Mouse (Mus musculus) ES-CJ7 (cell line): Measurements from ENCODE around the gene Crtc3.
A peak's percentile ranks its signal among the peaks of the same experiment; 100 is the strongest.

Experiments used
- DNase-seq: peaks from one replicate; pipeline ENCODE4 v3.0.0; 2011; ENCODE audit warnings: low read depth, low spot score

Gene Crtc3

DNA sequence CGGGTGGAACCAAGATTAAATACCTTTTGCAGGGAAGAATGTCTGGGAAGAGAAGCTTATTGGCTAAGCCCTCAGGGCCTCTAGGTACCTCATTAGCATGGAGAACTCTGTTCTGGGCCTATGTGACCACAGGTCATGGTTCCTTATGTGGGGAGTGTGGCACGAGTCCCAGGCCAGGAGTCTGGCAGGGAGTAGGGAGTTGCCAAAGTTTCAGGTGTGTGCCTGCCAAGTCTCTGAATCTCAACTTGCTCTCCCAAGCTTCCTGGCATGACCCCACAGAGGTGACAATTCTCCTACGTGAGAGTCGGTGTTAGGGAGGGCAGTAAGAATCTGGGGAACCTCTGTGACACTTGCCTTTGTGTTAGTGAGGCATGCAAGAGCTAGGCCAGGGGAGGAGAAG is 131.5 kb downstream of the Crtc3 start:
- no peak for DNase-seq

DNA sequence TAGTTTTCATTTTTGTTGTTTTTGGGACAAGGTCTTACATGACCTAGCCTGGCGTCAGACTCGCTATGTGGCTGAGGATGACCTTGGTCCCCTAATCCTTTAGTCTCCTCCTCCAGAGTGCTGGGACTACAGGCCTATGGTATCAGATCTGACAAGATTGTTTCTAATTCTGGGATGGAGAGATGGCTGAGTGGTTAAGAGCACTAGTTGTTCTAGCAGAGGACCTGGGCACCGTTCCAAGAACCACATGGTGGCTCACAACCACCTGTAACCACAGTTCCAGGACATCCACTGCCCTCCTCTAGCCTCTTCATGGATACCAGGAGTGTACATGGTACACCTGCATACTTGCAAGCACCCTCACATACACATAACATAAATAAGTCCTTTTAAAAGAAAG is 132.5 kb downstream of the Crtc3 start:
- no peak for DNase-seq

DNA sequence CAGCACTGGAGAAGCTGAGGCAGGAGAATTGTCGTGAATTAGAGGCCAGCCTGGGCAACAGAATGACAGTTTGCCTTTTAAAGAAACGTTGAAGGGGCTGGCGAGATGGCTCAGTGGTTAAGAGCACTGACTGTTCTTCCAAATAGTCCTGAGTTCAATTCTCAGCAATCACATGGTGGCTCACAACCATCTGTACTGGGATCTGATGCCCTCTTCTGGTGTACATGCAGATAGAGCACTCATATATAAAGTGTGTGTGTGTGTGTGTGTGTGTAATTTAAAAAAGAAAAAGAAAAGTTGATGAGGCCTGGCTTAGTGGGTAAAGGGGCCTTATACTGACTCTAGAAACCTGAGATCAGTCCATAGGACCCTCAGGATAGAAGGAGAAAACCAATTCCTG is 133.5 kb downstream of the Crtc3 start:
- peak; percentile 23 for DNase-seq

GRCm38 (mm10) chr7:80554180-80555021 is 134.3 kb downstream of the Crtc3 start:
- peak; percentile 20 for DNase-seq

GRCm38 (mm10) chr7:80548513-80549260 is 140.0 kb downstream of the Crtc3 start:
- DNase-seq = no peak

DNA sequence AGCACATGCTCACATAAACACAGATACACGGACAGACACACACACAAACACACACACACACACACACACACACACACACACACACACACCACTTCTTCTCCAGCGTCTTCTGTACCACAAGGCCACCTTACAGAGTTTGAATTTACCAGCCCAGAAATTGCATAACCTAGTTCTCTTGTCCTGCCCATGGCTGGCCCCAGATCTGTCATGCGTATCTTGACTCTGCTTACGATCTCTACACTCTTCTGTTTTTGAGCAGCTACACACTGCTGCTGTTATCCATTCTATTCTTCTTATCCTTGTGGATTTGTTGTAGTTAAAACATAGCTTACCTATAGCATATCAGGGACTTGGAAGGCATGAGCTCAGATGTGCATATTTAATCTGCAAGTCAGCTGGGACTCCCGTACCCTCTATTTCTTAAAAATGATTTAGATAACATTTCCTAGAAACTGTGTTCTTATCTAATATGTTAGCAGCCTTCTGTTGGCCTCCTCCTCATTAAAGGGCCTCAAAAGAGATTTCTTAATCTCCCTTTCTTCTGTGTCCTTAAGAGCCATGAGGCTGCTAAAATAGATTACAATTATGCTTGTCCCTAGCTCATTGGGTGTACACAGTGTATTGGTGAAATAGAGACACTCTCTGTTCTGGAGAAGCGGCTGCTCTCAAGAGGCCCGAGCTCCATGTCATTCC is 146.4 kb downstream of the Crtc3 start:
- no peak for DNase-seq

DNA sequence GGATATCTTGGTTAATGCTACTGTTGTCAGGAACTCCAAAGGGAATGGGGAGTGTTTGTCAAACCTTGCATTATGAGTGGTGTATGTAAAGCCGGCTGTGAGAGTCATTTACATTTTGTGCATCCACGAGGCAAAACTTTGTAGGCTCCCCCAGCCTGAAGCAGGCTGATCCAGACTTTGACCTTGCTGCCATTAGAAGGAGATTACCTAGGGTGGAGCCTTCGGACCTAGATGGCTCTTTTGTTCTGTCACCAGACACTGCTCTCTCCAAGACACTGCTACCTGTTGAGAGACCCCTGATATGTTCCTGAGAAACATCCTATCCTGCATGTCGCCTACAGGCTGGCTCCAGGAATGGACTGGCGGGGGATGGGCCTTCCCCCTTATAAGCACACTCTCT is 149.1 kb downstream of the Crtc3 start:
- DNase-seq = peak; percentile 83
